Mouse (Mus musculus) cerebellum, adult 11-12 months (tissue): ENCODE results near the gene Ryr1.

Source experiments
- DNase-seq: peaks from one replicate; pipeline ENCODE4 v3.0.0; 2022

Ryr1 gene

DNA sequence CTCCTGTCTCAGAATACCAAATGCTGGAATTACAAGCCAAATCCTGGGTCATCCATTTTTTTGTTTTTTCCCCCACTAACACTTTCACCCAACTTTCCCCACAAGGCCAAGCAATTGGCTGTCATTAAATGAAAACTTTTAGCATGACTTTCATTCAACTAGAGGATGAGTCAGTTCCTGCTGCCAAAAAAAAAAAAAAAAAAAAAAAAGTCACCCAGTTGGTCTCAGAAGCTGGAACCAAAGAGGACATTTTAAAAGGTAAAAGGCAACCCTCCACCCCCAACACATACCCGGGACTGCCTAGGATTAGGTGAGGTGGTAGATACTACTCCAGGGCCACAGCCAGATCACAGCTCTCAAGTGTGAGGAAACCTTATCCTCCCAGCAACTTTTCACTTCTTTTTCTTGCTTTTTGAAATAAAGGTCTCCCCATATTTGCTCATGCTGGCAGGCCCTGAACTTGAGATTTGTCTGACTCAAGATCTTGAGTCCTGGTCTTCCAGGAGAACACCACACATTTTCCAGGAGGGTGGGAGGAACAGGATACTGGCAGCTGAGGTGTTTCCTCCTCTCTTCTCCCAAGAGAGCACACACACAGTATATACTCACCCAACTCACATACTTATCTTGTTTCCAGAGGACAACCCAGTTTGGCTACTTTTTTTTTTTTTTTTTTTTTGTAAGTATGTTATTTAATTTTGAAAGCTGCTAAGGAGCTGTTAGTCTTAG, 166.8 kb downstream of the Ryr1 start:
- DNase-seq, result no peak

DNA sequence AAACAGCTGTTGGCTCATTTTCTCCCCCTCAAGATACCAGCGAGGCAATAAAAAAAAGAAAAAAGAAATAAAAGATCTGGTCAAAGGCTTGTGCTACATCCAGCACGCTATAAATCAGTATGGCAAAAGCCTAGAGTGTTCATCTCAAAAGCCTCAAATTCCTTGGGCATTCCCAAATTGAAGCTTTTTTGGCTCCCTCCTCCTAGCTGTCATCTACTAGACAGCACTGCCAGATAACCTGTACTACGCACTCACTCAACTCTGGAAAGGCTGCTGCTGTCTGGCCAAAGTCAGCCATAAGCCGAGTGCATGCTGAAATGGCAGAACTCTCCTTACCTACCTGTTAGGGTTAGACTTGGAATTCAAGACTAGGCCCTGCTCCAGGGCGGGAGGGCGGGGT, 167.7 kb downstream of the Ryr1 start:
- no peak for DNase-seq

GRCm38 (mm10) chr7:28956270-28956669, 168.7 kb downstream of the Ryr1 start:
- no peak for DNase-seq

DNA sequence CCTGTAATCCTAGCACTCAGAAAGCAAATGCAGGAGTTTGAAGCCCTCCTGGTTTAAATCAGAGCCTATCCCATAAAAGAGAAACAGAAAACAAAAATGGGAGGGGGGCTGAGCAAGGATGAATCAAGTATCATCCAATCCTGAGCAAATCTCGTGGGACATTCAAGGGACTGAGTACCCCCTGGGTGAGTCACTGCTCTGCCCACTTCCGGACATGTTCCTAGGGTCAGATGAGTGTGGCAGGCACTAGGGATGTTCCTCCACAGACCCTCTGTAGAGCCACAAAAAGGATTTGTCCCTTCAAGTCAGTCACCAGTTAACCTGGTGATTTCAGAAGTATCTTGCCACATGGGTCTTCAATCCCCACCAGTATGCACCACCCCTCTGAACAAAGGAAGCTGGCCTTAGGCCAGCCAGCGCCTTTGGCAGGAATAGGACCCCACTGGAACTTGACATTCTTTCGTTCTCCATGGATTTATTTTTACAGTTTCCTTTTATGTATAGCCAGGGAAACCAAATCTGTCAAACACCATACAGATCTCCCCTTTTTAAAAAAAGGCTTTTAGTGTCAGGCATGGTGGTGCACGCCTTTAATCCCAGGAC, 169.6 kb downstream of the Ryr1 start:
- no peak for DNase-seq

DNA sequence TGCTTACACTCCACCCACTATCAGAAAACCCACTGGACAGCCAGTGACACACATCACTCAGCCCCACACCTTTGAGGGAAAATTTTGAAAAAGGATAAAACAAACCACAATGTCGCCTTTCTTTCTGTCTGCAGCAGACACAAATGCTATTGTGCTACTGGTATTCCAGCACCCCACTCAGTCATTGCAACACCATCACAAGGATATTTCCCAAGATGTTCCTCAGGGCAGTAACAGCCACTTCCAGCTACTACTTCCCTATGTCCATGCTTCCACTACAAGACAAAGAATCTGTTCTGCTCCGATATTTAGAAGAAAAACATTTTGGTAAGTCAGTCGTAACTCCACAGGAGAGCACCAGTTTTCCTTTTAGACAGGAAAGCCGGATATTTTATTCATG, 170.2 kb downstream of the Ryr1 start:
- no peak for DNase-seq

- DNase-seq, result no peak
Observed at GRCm38 (mm10) chr7:28953476-28954376, 171.3 kb downstream of the Ryr1 start.
